Comparison of ENCODE assay signal across 8 mouse cellular contexts in the genomic region with DNA sequence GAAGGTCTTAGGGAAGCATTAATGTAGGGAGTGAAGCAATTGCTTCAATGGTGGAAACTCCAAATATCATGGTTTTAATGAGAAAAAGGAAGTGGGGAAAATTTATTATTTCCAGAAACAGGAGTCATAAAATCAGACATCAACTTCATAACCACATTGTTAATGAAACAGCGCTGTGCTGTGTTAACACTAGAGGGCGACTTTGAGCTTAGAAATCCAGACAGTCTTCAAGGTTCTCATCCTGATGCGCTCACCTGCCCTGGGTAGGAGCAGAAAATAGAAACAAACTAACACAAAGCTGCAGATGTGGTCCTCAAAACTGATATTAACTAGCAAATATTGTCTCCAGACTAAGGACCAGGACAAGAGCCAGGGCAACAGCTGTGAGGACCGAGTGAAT. TPM values are rescaled to one million over a fixed set of nuclear protein-coding genes. Genes with fewer than 3 reads are reported as not detected.
DNase-seq lines count a peak whose midpoint lies in the region; ATAC-seq lines count a peak whose summit lies in the region.

No protein-coding gene starts in this region.

- 0 out of 2 replicates have a peak, but pooled peaks have one; percentile 37 for ATAC-seq in midbrain, embryonic 15.5 days (replicated peaks)

- DNase-seq in heart, adult 11 months, result peak; percentile 83
- no peak for DNase-seq in heart, postnatal 25 days (ENCODE audit: low spot score)
- peak; percentile 60 to 64 for DNase-seq in right cerebral cortex, adult 2 months (ENCODE audit: low spot score in 2 of 2)
- DNase-seq in right cerebral cortex, postnatal 14 days, result no peak
- peak; percentile 23 for DNase-seq in cerebellum, adult 8-10 months
- peak; percentile 60 for DNase-seq in kidney, postnatal 14 days
- no peak for DNase-seq in testis, postnatal 14 days (ENCODE audit: low spot score)

- WGBS in midbrain, embryonic 15.5 days, result 12% methylated on average over 4 of the region's 4 CpGs

- no peak overlapping the region for H3K9ac ChIP-seq in midbrain, embryonic 15.5 days

- intact Hi-C loops in heart, postnatal 25 days (cut with DNase I), result loop anchor here (1.0 to 5.0 kb wide), 3 partner anchors 63 to 162 kb away; no protein-coding TSS in a partner anchor

- no peak overlapping the region for H3K4me2 ChIP-seq in midbrain, embryonic 15.5 days

- H3K4me3 ChIP-seq in midbrain, embryonic 15.5 days, result no peak overlapping the region

- no peaks in the 10 kb centered on the region for H3K36me3 ChIP-seq in midbrain, embryonic 15.5 days (replicated peaks)

- H3K27ac ChIP-seq in midbrain, embryonic 15.5 days, result no peak overlapping the region

- no peaks in the 10 kb centered on the region for H3K27me3 ChIP-seq in midbrain, embryonic 15.5 days (replicated peaks)

- no peaks in the 10 kb centered on the region for H3K4me1 ChIP-seq in midbrain, embryonic 15.5 days

- no peaks in the 10 kb centered on the region for H3K9me3 ChIP-seq in midbrain, embryonic 15.5 days

RNA-seq across cellular contexts. Expression of gene H2-Ab1, which starts 7.6 kb away (rescaled TPM):
- total RNA-seq in heart, postnatal 25 days (2021), result 10 to 100 TPM in 1 of 2 experiments, 1 to 10 TPM in 1; 9.2 to 12.6 TPM
- 1.4 and 2.3 TPM in 2 replicates for polyA plus RNA-seq in midbrain, embryonic 15.5 days (2015; fragmentation: Nextera tagmentation; extraction: Ambion mirVana)

RNA-seq across cellular contexts. Expression of gene H2-Ob, which starts 11.2 kb away (rescaled TPM):
- 1 to 10 TPM in 1 of 2 experiments, under 1 TPM in 1; 0.70 to 1.5 TPM for total RNA-seq in heart, postnatal 25 days (2021)
- polyA plus RNA-seq in midbrain, embryonic 15.5 days (2015; fragmentation: Nextera tagmentation; extraction: Ambion mirVana), result 0.06 and 0.18 TPM in 2 replicates

RNA-seq across cellular contexts. Expression of gene H2-Aa, which starts 37.7 kb away (rescaled TPM):
- total RNA-seq in heart, postnatal 25 days (2021), result 10 to 100 TPM; 13.9 to 14.3 TPM
- polyA plus RNA-seq in midbrain, embryonic 15.5 days (2015; fragmentation: Nextera tagmentation; extraction: Ambion mirVana), result 0.30 and 0.61 TPM in 2 replicates

RNA-seq across cellular contexts. Expression of gene Tap2, which starts 46.6 kb away (rescaled TPM):
- total RNA-seq in heart, postnatal 25 days (2021), result 10 to 100 TPM; 21.2 to 22.0 TPM
- polyA plus RNA-seq in midbrain, embryonic 15.5 days (2015; fragmentation: Nextera tagmentation; extraction: Ambion mirVana), result 1.7 and 2.2 TPM in 2 replicates

RNA-seq across cellular contexts. Expression of gene Psmb8, which starts 52.4 kb away (rescaled TPM):
- 10 to 100 TPM in 1 of 2 experiments, 1 to 10 TPM in 1; 9.7 to 11.8 TPM for total RNA-seq in heart, postnatal 25 days (2021)
- 4.1 and 4.2 TPM in 2 replicates for polyA plus RNA-seq in midbrain, embryonic 15.5 days (2015; fragmentation: Nextera tagmentation; extraction: Ambion mirVana)

Comparison
In these comparisons a context has a peak if more than half of its experiments do, and no peak if none do; other contexts are left out.
1. DNase-seq: peak in heart, adult 11 months (single experiment), right cerebral cortex, adult 2 months (2 of 2), cerebellum, adult 8-10 months (single experiment) and kidney, postnatal 14 days (single experiment); none in heart, postnatal 25 days (single experiment), right cerebral cortex, postnatal 14 days (single experiment) and testis, postnatal 14 days (single experiment).